Mouse (Mus musculus) liver, postnatal 0 days (tissue): ENCODE results near the gene Gpsm3.

Experiments used
- CTCF ChIP-seq: sonication (generic); IDR thresholded peaks from 2 replicates; pipeline ENCODE4 v1.5.1; 2016; ENCODE audit warnings: antibody characterized with exemption, low read depth
- EP300 ChIP-seq: IDR thresholded peaks from 2 replicates; pipeline ENCODE4 v1.6.1; 2016; ENCODE audit warnings: antibody characterized with exemption, low read depth, mild to moderate bottlenecking

DNA sequence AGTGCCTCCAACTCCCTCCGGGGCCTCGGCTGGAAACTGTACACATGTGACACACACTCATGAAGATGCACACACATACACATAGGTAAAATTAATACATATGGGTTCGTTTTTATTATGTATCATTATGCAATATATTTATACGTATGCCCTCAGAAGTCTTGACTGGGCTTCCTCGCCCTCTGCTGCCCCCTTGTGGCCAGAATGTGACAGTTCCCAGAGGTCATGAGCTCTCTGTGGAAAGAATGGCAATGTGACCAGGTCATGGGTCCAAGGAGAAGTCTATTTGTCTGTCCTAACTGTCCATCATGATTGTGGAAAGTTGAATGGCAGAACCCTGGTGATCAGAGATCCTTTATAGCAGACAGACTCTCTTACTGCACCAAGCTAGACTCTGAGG is 34.1 kb upstream of the Gpsm3 start:
- TF ChIP-seq CTCF (peak; percentile 93), EP300 (no peak)
